In the genomic region with DNA sequence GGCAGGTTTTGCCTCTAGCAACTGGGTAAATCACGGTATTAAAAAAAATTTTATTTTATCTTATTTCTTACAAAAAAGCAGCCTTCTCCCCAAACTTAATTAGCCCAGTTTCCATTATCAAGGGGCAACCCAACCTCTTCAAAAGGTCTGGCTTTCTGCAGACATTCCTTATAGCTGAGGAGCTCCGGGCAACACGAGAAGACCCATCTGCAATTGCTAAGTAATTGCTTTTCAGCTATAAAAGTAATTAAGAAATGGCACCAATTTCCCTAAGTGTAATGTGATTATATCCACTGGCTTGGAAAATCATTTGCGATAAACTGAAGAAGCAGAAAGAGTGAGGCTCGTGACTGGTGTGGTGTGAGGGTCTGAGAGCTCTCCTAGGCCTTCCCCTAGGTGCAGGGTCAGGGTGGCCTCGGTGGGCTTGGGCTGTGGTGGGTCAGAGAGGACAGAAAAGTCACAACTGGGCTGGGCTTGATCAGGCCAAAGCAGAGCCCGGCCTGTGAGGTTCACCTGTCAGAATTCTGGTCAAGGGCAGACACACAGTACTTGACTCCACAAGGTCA, we compare ENCODE assay signal across 20 mouse cellular contexts.
"Had no signal": no experiment of that assay in that cellular context is flagged by ENCODE, and none has a peak within 500 bp of the region (broad histone marks: within the 10 kb centered on the region; RNA-seq: fewer than 3 reads in every experiment).

No protein-coding gene starts in this region.

- DNase-seq: kidney, adult 18-20 months; kidney, adult 9 months; kidney, postnatal 25 days; layer of hippocampus, adult 9-11 months; liver; lung, adult 18-20 months; lung, postnatal 10 days; lung, postnatal 36 days; retina, postnatal 1 day; right cerebral cortex, postnatal 25 days; thymus, adult 18-20 months; thymus, postnatal 36 days had no signal

- H3K4me2 ChIP-seq: limb, embryonic 13.5 days; liver, embryonic 12.5 days; liver, embryonic 15.5 days; lung, embryonic 15.5 days; midbrain, embryonic 13.5 days had no signal

- H3K4me1 ChIP-seq: liver, embryonic 12.5 days; liver, embryonic 15.5 days had no signal

- H3K4me3 ChIP-seq: layer of hippocampus, adult 2 months; limb, embryonic 10.5 days; limb, embryonic 13.5 days; liver, embryonic 12.5 days; liver, embryonic 15.5 days; lung, embryonic 15.5 days; midbrain, embryonic 13.5 days had no signal

- H3K9me3 ChIP-seq: limb, embryonic 10.5 days; limb, embryonic 13.5 days; liver, embryonic 12.5 days; liver, embryonic 15.5 days; lung, embryonic 15.5 days; midbrain, embryonic 13.5 days had no signal

- H3K27ac ChIP-seq: kidney, postnatal 0 days; layer of hippocampus, adult 2 months; limb, embryonic 10.5 days; limb, embryonic 13.5 days; liver, embryonic 12.5 days; liver, embryonic 15.5 days; lung, embryonic 15.5 days; midbrain, embryonic 13.5 days had no signal

- H3K9ac ChIP-seq: limb, embryonic 13.5 days; liver, embryonic 12.5 days; liver, embryonic 15.5 days; lung, embryonic 15.5 days; midbrain, embryonic 13.5 days had no signal

- ATAC-seq: liver, embryonic 12.5 days; midbrain, embryonic 13.5 days had no signal

- H3K36me3 ChIP-seq: limb, embryonic 10.5 days; limb, embryonic 13.5 days; liver, embryonic 12.5 days; liver, embryonic 15.5 days; lung, embryonic 15.5 days; midbrain, embryonic 13.5 days had no signal
